Mouse (Mus musculus): ENCODE measurements at regions not wholly inside any gene's neighbourhood (a gene's known extent, or its start where the extent isn't known, plus 50 kb on each side); places are given as distances from the start of the nearest gene placed in this dataset.

DNA sequence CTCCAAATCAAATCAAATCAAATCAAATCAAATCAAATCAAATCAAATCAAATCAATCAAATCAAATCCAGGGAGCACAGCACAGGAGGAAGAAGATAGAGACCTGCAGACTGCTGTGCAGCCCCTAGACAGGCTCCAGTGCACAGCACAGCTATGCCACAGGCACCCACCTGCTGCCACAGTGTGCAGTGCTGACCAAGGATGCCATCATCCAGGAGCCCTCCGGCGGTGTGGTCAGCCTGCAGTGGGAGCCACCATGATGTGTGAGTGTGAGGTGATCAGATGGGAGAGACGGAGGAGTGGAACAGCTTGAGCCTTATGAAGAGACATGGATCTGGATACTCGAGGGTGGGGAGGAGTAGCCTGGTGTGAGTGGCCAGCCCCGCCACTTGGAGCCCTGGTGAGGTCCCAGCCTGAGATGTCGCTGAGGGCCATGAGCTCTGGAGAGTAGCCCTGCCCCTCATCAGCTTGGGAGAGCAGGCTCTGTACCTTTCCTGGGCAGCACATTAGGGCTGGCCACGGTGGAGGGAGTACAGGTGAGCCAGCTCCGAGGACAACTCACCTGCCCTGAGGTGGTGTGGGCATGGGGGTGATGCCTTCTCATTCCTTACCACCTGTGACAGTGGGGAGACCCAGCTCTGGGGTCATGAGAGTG is 252.4 kb downstream of the Dact1 start:
- DNase-seq (ENCODE audit: low spot score) (no peak), ATAC-seq (replicated peaks; ENCODE audit: insufficient number of reproducible peaks, low FRiP score, low TSS enrichment, low read depth) (no peak; the same call in 1 of the 2 replicates)
- H3K36me3 ChIP-seq (replicated peaks; ENCODE audit: control insufficient read depth, insufficient read depth, low read depth, low read length): no peaks in the 10 kb centered on the region
- no peaks in the 10 kb centered on the region for H3K4me1 ChIP-seq (ENCODE audit: control insufficient read depth, insufficient read depth, low read length)
- no peaks in the 10 kb centered on the region for H3K27me3 ChIP-seq (ENCODE audit: control insufficient read depth, insufficient read depth, low read length)
- no peak overlapping the region for H3K27ac ChIP-seq (replicated peaks; ENCODE audit: low read depth, low read length)
- H3K9me3 ChIP-seq (replicated peaks; ENCODE audit: control insufficient read depth, low read length): no peaks in the 10 kb centered on the region
- no peak overlapping the region for H3K4me3 ChIP-seq (ENCODE audit: low read depth, low read length)
- no peak overlapping the region for H3K9ac ChIP-seq (replicated peaks; ENCODE audit: low read length)
- 80% methylated on average over 8 of the region's 8 CpGs for WGBS
- no peak overlapping the region for H3K4me2 ChIP-seq (ENCODE audit: low read depth, low read length)

DNA sequence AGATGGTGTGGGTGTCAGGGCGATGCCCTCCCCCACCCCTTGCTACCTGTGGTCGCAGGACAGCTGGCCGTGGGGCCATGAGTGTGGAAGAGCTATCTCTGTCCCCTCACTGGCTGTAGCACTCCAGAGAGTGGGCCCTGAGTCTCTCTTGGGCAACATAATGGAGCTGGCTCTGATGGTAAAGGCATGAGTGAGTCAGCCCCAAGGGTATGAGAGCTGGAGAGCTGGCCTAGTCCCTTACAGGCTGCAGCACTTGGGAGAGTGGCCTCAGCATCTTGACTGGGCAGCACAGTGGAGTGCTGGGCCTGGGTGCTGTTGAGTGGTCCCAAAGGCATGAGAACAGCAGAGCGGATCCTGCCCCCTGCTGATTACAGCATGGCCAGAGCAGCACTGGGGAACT is 253.5 kb downstream of the Dact1 start:
- no peak overlapping the region for H3K27ac ChIP-seq (replicated peaks; ENCODE audit: low read depth, low read length)
- no peaks in the 10 kb centered on the region for H3K4me1 ChIP-seq (ENCODE audit: control insufficient read depth, insufficient read depth, low read length)
- H3K4me2 ChIP-seq (ENCODE audit: low read depth, low read length): no peak overlapping the region
- ATAC-seq (replicated peaks; ENCODE audit: insufficient number of reproducible peaks, low FRiP score, low TSS enrichment, low read depth) (no peak; the same call in 1 of the 2 replicates), DNase-seq (ENCODE audit: low spot score) (no peak)
- H3K36me3 ChIP-seq (replicated peaks; ENCODE audit: control insufficient read depth, insufficient read depth, low read depth, low read length): no peaks in the 10 kb centered on the region
- no peaks in the 10 kb centered on the region for H3K9me3 ChIP-seq (replicated peaks; ENCODE audit: control insufficient read depth, low read length)
- 96% methylated on average over 4 of the region's 4 CpGs for WGBS
- H3K9ac ChIP-seq (replicated peaks; ENCODE audit: low read length): no peak overlapping the region
- no peak overlapping the region for H3K4me3 ChIP-seq (ENCODE audit: low read depth, low read length)
- H3K27me3 ChIP-seq (ENCODE audit: control insufficient read depth, insufficient read depth, low read length): no peaks in the 10 kb centered on the region

DNA sequence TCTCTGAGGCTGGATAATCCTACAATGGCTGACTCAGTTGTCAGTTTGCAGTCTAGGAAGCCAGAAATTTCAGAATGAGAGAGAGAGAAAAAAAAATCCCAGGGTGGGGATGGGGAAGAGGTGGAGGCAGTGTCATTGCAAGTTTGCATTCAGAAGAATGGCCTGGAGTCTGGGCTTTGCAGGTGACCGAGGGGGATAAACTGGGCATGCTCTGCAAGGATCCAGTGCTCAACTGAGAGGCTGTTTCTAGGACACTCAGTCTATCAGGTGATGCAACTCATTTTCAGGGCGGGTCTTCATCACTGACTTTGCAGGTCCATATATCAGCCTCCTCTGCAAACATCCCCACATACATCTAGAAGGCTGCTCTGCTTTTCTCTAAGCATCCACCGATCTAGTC is 256.7 kb downstream of the Dact1 start:
- H3K9me3 ChIP-seq (replicated peaks; ENCODE audit: control insufficient read depth, low read length): no peaks in the 10 kb centered on the region
- no peak overlapping the region for H3K4me2 ChIP-seq (ENCODE audit: low read depth, low read length)
- H3K27ac ChIP-seq (replicated peaks; ENCODE audit: low read depth, low read length): no peak overlapping the region
- H3K27me3 ChIP-seq (ENCODE audit: control insufficient read depth, insufficient read depth, low read length): no peaks in the 10 kb centered on the region
- 93% methylated on average over 3 of the region's 3 CpGs for WGBS
- no peak for ATAC-seq (replicated peaks; ENCODE audit: insufficient number of reproducible peaks, low FRiP score, low TSS enrichment, low read depth)
- no peak overlapping the region for H3K9ac ChIP-seq (replicated peaks; ENCODE audit: low read length)
- H3K4me1 ChIP-seq (ENCODE audit: control insufficient read depth, insufficient read depth, low read length): no peaks in the 10 kb centered on the region
- H3K36me3 ChIP-seq (replicated peaks; ENCODE audit: control insufficient read depth, insufficient read depth, low read depth, low read length): no peaks in the 10 kb centered on the region
- DNase-seq (ENCODE audit: low spot score): no peak
- no peak overlapping the region for H3K4me3 ChIP-seq (ENCODE audit: low read depth, low read length)

DNA sequence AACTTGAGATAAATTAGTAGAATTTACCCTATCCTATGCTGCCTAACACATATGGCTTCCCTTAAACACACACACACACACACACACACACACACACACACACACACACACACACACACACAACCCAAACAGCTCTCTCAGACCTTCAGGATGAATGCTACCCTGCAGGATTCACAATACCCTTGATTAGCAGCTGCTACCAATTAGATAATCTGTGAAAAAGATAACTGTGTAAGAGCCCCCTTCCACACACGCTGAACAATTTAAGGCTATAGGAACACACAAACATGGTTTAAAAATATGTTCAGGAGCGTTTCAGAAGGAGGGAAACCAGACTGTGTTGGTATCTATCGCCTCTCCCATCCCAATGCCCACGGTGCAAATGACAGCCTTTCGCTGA is 258.6 kb downstream of the Dact1 start:
- Histone ChIP-seq H3K4me2 (ENCODE audit: low read depth, low read length) (no peak overlapping the region), H3K36me3 (replicated peaks; ENCODE audit: control insufficient read depth, insufficient read depth, low read depth, low read length) (no peaks in the 10 kb centered on the region), H3K4me3 (ENCODE audit: low read depth, low read length) (no peak overlapping the region), H3K9me3 (replicated peaks; ENCODE audit: control insufficient read depth, low read length) (no peaks in the 10 kb centered on the region), H3K4me1 (ENCODE audit: control insufficient read depth, insufficient read depth, low read length) (no peaks in the 10 kb centered on the region), H3K27me3 (ENCODE audit: control insufficient read depth, insufficient read depth, low read length) (no peaks in the 10 kb centered on the region), H3K9ac (replicated peaks; ENCODE audit: low read length) (no peak overlapping the region), H3K27ac (replicated peaks; ENCODE audit: low read depth, low read length) (no peak overlapping the region)
- 63% methylated on average over 5 of the region's 5 CpGs for WGBS
- DNase-seq (ENCODE audit: low spot score): no peak
- no peak for ATAC-seq (replicated peaks; ENCODE audit: insufficient number of reproducible peaks, low FRiP score, low TSS enrichment, low read depth)

DNA sequence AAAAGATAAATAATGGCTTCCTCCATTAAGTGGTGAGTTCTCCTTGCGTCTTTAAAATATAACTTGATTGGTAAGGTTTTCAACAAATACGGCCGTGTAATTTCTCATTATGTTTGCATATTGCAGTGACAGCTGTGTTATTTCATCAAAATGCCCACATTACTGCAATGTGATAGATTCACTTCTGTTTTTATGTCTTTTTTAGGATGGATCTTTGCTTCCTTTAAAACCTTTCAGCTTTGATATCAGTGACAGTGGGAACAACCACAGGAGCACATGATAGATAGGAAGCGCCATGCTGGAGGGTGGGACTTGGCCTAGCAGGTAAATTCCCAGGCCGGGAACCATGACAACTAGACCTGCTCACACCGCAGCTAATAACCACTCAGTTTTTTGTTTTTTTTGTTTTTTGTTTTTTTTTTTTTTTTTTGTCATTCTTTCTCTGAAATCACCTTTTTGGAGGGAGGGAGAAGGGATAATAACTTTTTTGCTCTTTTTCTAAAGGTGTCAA is 259.3 kb downstream of the Dact1 start:
- H3K9ac ChIP-seq (replicated peaks; ENCODE audit: low read length): no peak overlapping the region
- DNase-seq (ENCODE audit: low spot score) (no peak), ATAC-seq (replicated peaks; ENCODE audit: insufficient number of reproducible peaks, low FRiP score, low TSS enrichment, low read depth) (no peak)
- H3K36me3 ChIP-seq (replicated peaks; ENCODE audit: control insufficient read depth, insufficient read depth, low read depth, low read length): no peaks in the 10 kb centered on the region
- no peak overlapping the region for H3K4me2 ChIP-seq (ENCODE audit: low read depth, low read length)
- 85% methylated on average over 6 of the region's 6 CpGs for WGBS
- H3K27ac ChIP-seq (replicated peaks; ENCODE audit: low read depth, low read length): no peak overlapping the region
- no peaks in the 10 kb centered on the region for H3K4me1 ChIP-seq (ENCODE audit: control insufficient read depth, insufficient read depth, low read length)
- no peak overlapping the region for H3K4me3 ChIP-seq (ENCODE audit: low read depth, low read length)
- H3K9me3 ChIP-seq (replicated peaks; ENCODE audit: control insufficient read depth, low read length): no peaks in the 10 kb centered on the region
- no peaks in the 10 kb centered on the region for H3K27me3 ChIP-seq (ENCODE audit: control insufficient read depth, insufficient read depth, low read length)

DNA sequence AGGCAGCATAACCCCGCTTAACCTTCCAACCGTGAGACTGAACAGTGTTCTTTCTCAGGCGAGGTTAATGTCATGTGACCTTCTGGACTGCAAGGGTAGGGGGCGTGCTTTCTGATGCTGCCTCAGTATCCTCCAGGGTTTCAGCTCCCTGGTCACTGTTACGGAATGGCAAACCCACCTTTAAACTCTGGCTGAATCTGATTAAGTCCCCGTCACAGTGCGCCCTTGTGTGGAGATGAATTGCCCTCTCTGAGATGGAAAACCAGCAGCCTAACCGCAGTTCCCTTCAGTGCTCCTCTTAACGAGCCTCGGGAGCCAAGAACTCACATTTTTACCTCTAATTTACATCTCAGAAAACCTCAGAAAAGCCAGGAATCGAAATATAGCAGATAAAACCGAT is 260.0 kb downstream of the Dact1 start:
- ATAC-seq (replicated peaks; ENCODE audit: insufficient number of reproducible peaks, low FRiP score, low TSS enrichment, low read depth) (no peak), DNase-seq (ENCODE audit: low spot score) (no peak)
- Histone ChIP-seq H3K9ac (replicated peaks; ENCODE audit: low read length) (no peak overlapping the region), H3K9me3 (replicated peaks; ENCODE audit: control insufficient read depth, low read length) (no peaks in the 10 kb centered on the region), H3K4me2 (ENCODE audit: low read depth, low read length) (no peak overlapping the region), H3K27me3 (ENCODE audit: control insufficient read depth, insufficient read depth, low read length) (no peaks in the 10 kb centered on the region), H3K27ac (replicated peaks; ENCODE audit: low read depth, low read length) (no peak overlapping the region), H3K4me1 (ENCODE audit: control insufficient read depth, insufficient read depth, low read length) (no peaks in the 10 kb centered on the region), H3K36me3 (replicated peaks; ENCODE audit: control insufficient read depth, insufficient read depth, low read depth, low read length) (no peaks in the 10 kb centered on the region), H3K4me3 (ENCODE audit: low read depth, low read length) (no peak overlapping the region)
- WGBS: 31% methylated on average over 12 of the region's 12 CpGs

DNA sequence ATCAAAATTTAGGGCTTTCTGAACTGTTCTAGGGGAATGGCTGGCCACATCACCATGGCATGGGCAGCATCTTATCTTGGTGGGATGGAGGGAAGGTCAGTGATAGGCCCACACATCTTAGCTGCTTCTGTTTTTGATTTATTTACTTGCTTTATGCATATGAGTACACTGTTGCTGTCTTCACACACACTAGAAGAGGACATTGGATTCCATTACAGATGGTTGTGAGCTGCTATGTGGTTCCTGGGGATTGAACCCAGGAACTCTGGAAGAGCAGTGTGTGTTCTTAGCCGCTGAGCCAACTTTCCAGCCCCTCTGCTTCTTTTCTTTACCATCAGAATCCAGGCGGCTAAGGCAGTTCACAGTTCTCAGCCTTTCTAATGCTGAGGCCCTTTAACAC is 260.4 kb downstream of the Dact1 start:
- H3K36me3 ChIP-seq (replicated peaks; ENCODE audit: control insufficient read depth, insufficient read depth, low read depth, low read length): no peaks in the 10 kb centered on the region
- H3K9me3 ChIP-seq (replicated peaks; ENCODE audit: control insufficient read depth, low read length): no peaks in the 10 kb centered on the region
- ATAC-seq (replicated peaks; ENCODE audit: insufficient number of reproducible peaks, low FRiP score, low TSS enrichment, low read depth) (no peak), DNase-seq (ENCODE audit: low spot score) (no peak)
- WGBS: 72% methylated on average over 2 of the region's 2 CpGs
- H3K4me2 ChIP-seq (ENCODE audit: low read depth, low read length): no peak overlapping the region
- H3K9ac ChIP-seq (replicated peaks; ENCODE audit: low read length): no peak overlapping the region
- H3K4me3 ChIP-seq (ENCODE audit: low read depth, low read length): no peak overlapping the region
- no peaks in the 10 kb centered on the region for H3K4me1 ChIP-seq (ENCODE audit: control insufficient read depth, insufficient read depth, low read length)
- H3K27ac ChIP-seq (replicated peaks; ENCODE audit: low read depth, low read length): no peak overlapping the region
- H3K27me3 ChIP-seq (ENCODE audit: control insufficient read depth, insufficient read depth, low read length): no peaks in the 10 kb centered on the region

DNA sequence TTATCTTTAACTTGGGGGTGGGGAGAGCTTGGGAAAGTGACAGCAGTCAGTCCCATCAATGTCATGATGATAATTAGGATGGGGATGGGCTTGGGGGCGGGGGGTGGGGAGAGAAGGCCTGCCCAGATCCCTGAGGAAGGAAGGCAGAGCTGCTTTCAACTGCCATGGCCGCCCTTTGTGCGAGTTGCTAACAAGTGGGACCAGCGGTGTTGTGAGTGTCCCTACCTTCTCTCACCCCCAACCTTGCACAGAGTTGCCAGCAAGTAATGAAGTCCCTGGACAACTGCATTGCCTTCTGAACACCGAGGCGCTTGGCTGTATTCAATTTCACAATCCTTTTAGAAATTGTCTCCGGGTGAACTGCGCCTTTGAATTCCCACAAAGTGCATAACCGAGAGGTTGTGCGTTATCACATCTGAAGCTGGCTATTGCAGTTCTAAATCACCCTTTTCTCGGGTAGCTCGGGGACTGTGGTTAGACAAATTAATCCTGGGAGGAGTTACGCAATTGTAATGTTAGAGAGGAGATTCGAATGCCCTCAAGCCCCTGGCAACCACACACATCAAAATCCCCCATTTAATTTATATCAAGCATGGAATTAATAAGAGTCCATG is 257.9 kb upstream of the Daam1 start:
- H3K9ac ChIP-seq (replicated peaks; ENCODE audit: low read length): no peak overlapping the region
- no peak overlapping the region for H3K4me2 ChIP-seq (ENCODE audit: low read depth, low read length)
- ATAC-seq (replicated peaks; ENCODE audit: insufficient number of reproducible peaks, low FRiP score, low TSS enrichment, low read depth) (no peak), DNase-seq (ENCODE audit: low spot score) (no peak)
- 50% methylated on average over 14 of the region's 14 CpGs for WGBS
- no peak overlapping the region for H3K4me3 ChIP-seq (ENCODE audit: low read depth, low read length)
- H3K4me1 ChIP-seq (ENCODE audit: control insufficient read depth, insufficient read depth, low read length): no peaks in the 10 kb centered on the region
- H3K27me3 ChIP-seq (ENCODE audit: control insufficient read depth, insufficient read depth, low read length): no peaks in the 10 kb centered on the region
- no peaks in the 10 kb centered on the region for H3K9me3 ChIP-seq (replicated peaks; ENCODE audit: control insufficient read depth, low read length)
- H3K27ac ChIP-seq (replicated peaks; ENCODE audit: low read depth, low read length): no peak overlapping the region
- no peaks in the 10 kb centered on the region for H3K36me3 ChIP-seq (replicated peaks; ENCODE audit: control insufficient read depth, insufficient read depth, low read depth, low read length)
